Mouse (Mus musculus) intestine, embryonic 15.5 days (tissue): ENCODE results near the gene Trat1. TPM values are rescaled to one million over a fixed set of nuclear protein-coding genes. Genes with fewer than 3 reads are reported as not detected.

Experiments
- ATAC-seq: fragments of 200-750 bp; cut with Nextera tagmentation; 2 replicates; pipeline ENCODE4 v1.8.0; 2017; ENCODE audit warnings: moderate TSS enrichment, moderate library complexity
- H3K27ac ChIP-seq: fragments of 300-500 bp; sonication (generic); 2 replicates; pipeline ENCODE4 v1.5.1; 2015; ENCODE audit warnings: mild to moderate bottlenecking, inconsistent platforms
- H3K27me3 ChIP-seq: fragments of 300-500 bp; sonication (generic); replicated peaks from 2 replicates; pipeline ENCODE4 v1.6.1; 2015; ENCODE audit warnings: inconsistent platforms
- H3K36me3 ChIP-seq: fragments of 300-500 bp; sonication (generic); 2 replicates; pipeline ENCODE4 v1.6.1; 2015; ENCODE audit warnings: inconsistent platforms
- H3K4me1 ChIP-seq: fragments of 300-500 bp; sonication (generic); replicated peaks from 2 replicates; pipeline ENCODE4 v1.6.1; 2015; ENCODE audit warnings: inconsistent platforms
- H3K4me2 ChIP-seq: fragments of 300-500 bp; sonication (generic); replicated peaks from 2 replicates; pipeline ENCODE4 v1.6.1; 2015; ENCODE audit warnings: mild to moderate bottlenecking, inconsistent platforms
- H3K4me3 ChIP-seq: fragments of 300-500 bp; sonication (generic); replicated peaks from 2 replicates; pipeline ENCODE4 v1.5.1; 2015; ENCODE audit warnings: inconsistent platforms
- H3K9ac ChIP-seq: fragments of 300-500 bp; sonication (generic); 2 replicates; pipeline ENCODE4 v1.6.1; 2015; ENCODE audit warnings: inconsistent platforms
- H3K9me3 ChIP-seq: fragments of 300-500 bp; sonication (generic); 2 replicates; pipeline ENCODE4 v1.6.1; 2016; ENCODE audit warnings: inconsistent platforms
- WGBS: fragments of 180-500 bp; shearing (Covaris S2); methylation state at CpG from one replicate; pipeline ENCODE4 v1.1.7; 2015; 5-methylcytosine and 5-hydroxymethylcytosine counted together
- polyA plus RNA-seq: library from polyadenylated mRNA; unstranded; fragments of >200 nt; fragmentation: Nextera tagmentation; extraction: Ambion mirVana; gene quantifications from 2 replicates; pipeline ENCODE4 v1.2.1, GENCODE M21; 2015

Trat1 gene
- polyA plus RNA-seq = 0.08 TPM in 1 of 2 replicates, not detected in the other

DNA sequence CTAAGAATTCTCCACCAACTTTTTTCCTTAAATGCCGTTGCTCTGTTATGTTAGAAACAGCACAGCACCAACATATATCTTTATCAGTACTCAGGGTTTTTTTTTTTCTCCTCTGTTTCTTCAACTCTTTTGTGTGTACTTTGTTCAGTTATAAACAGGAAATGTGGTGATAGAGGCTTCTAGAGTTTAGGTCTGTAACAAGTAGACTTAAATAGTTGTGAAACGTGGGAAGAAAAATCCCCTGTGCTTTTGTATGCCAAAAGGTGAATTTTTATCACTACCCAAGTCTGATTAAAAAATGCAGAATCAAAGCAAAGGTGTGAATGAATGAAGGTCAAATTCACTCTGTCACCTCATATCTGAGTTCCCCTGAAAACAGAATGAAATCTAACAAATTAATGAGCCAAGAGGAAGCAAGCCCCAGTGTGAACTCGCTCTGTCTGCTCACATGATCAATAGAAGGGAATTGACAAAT lies at the start of gene Trat1:
TSS of gene Trat1 (minus strand) at position 51 of the 475 bp plus-strand sequence.
- Histone ChIP-seq H3K9ac (no peak within 1 kb of the TSS), H3K36me3 (no peaks in the 10 kb centered on the region), H3K27me3 (no peaks in the 10 kb centered on the region), H3K9me3 (no peaks in the 10 kb centered on the region), H3K4me1 (no peaks in the 10 kb centered on the region), H3K4me3 (no peak within 1 kb of the TSS), H3K27ac (no peak within 1 kb of the TSS), H3K4me2 (no peak within 1 kb of the TSS)
- WGBS = 61% methylated on average over 3 of the region's 3 CpGs
- no peak for ATAC-seq

DNA sequence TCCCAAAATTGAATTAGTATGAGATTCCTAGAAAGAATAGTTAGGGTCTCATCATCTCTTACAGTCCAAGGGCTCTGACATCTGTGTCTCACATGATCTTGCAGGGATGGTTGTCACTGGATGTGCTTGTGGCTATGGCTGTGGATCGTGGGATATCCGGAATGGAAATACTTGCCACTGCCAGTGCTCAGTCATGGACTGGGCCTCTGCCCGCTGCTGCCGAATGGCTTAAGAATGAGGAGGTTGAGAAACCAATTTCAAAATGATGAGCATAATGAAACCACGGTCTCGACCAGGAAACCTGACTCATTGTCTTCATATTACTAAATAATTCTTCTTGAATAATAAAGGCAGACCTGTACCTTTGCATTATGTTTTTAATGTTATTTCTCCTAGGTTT lies 46.7 kb upstream of the Trat1 start:
- no peak overlapping the region for H3K27ac ChIP-seq
- ATAC-seq = no peak
- no peak overlapping the region for H3K4me3 ChIP-seq
- no peaks in the 10 kb centered on the region for H3K4me1 ChIP-seq
- WGBS = 93% methylated on average over 6 of the region's 6 CpGs
- H3K9me3 ChIP-seq = no peaks in the 10 kb centered on the region
- H3K36me3 ChIP-seq = no peaks in the 10 kb centered on the region
- no peak overlapping the region for H3K9ac ChIP-seq
- no peaks in the 10 kb centered on the region for H3K27me3 ChIP-seq
- no peak overlapping the region for H3K4me2 ChIP-seq

DNA sequence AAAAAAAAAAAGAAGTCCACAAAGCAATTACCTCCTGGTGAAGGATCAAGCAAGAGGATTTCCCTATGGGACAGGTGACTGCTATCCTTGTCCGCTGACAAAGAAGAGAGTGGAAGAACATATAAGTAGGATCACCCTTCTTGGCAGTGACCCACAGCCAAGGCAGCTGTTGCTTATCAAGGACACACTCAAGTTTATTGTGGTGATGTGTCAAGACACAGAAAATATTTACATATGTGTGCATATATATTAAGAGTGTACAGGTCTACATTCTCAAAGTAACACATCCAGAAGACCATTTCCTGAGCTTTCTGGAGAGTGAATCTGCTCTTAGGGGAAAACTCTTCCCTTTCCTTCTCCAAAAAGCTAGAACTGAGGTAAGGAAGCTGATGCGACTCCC lies 44.9 kb upstream of the Trat1 start, which contains the start of gene Retnlb:
TSS of gene Retnlb (plus strand) at position 162 of the 400 bp plus-strand sequence.
- Histone ChIP-seq H3K27me3 (no peaks in the 10 kb centered on the region), H3K4me2 (no peak within 1 kb of the TSS), H3K9me3 (no peaks in the 10 kb centered on the region), H3K9ac (no peak within 1 kb of the TSS), H3K27ac (no peak within 1 kb of the TSS), H3K4me1 (no peaks in the 10 kb centered on the region), H3K36me3 (no peaks in the 10 kb centered on the region), H3K4me3 (no peak within 1 kb of the TSS)
- ATAC-seq = no peak
- WGBS = 96% methylated on average over 2 of the region's 2 CpGs

DNA sequence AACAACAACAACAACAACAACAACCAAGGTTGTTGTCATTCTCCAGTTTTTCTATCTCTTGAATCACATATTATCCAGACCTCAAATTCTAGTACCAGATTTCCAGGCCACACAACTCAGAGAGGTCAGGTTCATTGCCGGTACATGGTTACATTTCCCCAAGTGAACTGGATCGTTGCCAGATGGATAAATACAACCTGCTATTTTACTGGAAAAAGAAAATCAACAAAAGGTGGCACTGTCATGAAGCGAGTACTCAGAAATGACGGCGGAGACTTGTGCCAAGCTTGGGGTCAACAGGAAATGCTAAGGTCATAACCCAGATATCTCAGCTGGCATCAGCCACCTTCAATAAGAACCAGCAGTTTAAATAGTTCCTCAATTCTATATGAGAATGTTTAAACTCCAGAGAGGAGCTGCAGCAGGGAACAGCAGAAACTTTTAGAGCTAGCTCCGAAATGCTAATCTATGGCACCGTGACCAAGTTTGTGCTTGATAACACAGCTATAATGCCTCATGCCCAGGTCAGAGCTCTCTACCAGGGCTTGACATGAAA lies 40.1 kb upstream of the Trat1 start:
- no peaks in the 10 kb centered on the region for H3K27me3 ChIP-seq
- H3K9ac ChIP-seq = no peak overlapping the region
- H3K27ac ChIP-seq = no peak overlapping the region
- no peaks in the 10 kb centered on the region for H3K4me1 ChIP-seq
- no peak overlapping the region for H3K4me3 ChIP-seq
- 48% methylated on average over 7 of the region's 7 CpGs for WGBS
- H3K9me3 ChIP-seq = no peaks in the 10 kb centered on the region
- no peaks in the 10 kb centered on the region for H3K36me3 ChIP-seq
- ATAC-seq = peak; percentile 31; the same call in 1 of the 2 replicates
- H3K4me2 ChIP-seq = no peak overlapping the region

DNA sequence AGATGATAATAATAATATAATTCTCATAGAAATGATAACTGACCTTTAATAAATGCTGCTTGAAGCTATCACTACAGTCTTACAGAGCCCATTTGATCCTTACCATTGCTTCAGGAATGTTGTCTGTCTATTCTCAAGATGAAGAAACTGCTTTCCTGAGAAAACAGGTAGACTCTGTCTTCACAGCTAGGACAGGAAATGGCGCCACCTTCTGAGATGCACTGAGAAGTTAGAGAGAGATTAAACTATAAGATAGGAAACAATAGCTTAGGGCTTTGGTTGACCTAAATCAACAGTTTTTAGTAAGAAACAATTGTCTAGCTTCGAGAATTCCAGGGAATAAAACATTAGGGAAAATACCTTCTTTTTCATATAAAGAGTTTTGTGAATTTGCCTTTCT lies 37.6 kb upstream of the Trat1 start:
- H3K9me3 ChIP-seq = no peaks in the 10 kb centered on the region
- no peak overlapping the region for H3K9ac ChIP-seq
- no peaks in the 10 kb centered on the region for H3K4me1 ChIP-seq
- H3K27me3 ChIP-seq = no peaks in the 10 kb centered on the region
- no peak for ATAC-seq
- H3K4me2 ChIP-seq = no peak overlapping the region
- no peaks in the 10 kb centered on the region for H3K36me3 ChIP-seq
- H3K27ac ChIP-seq = no peak overlapping the region
- WGBS = 60% methylated on average over 2 of the region's 2 CpGs
- no peak overlapping the region for H3K4me3 ChIP-seq

DNA sequence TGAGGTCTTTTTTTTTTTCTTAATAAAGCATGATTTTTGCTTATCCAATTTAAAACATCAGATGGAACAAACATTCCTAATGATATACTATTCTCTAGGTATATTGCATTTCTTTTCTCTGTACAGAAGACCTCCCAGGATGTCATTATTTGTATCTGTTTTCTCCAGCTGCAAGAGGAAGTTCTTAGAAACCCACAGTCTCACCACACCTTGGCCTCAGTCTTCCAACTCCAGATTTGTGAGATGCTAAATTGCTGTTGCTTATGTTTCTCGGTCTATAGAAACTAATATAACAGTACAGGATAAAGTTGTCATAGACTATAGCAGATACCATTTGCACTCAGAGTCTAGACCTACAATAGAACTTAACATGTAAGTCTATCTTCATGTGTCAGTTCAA lies 34.7 kb upstream of the Trat1 start:
- Histone ChIP-seq H3K9me3 (no peaks in the 10 kb centered on the region), H3K9ac (no peak overlapping the region), H3K36me3 (no peaks in the 10 kb centered on the region), H3K4me1 (no peaks in the 10 kb centered on the region), H3K4me2 (no peak overlapping the region), H3K27me3 (no peaks in the 10 kb centered on the region), H3K4me3 (no peak overlapping the region), H3K27ac (no peak overlapping the region)
- no peak for ATAC-seq
- WGBS = 90% methylated on average over 1 of the region's 1 CpGs

DNA sequence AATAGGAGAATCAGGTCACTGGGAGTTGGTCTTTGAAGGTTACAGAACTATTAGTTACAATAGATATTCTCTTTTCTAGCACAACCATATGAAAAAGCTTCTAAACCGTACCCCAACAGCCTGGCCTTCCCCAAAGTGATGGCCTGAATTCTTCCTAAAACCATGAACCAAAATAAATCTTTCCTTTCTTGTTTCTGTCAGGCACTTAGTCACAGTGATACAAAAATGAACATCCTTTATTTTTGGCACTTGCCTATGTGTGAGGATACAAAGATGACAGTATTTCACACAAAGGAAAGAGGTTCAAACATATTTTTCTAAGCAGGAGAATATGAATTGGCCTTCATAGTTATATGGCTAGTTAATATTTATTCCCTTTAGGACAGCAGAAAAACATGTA lies 33.6 kb upstream of the Trat1 start:
- Histone ChIP-seq H3K9me3 (no peaks in the 10 kb centered on the region), H3K4me3 (no peak overlapping the region), H3K27ac (no peak overlapping the region), H3K27me3 (no peaks in the 10 kb centered on the region), H3K4me1 (no peaks in the 10 kb centered on the region), H3K36me3 (no peaks in the 10 kb centered on the region), H3K4me2 (no peak overlapping the region), H3K9ac (no peak overlapping the region)
- WGBS = 90% methylated on average over 1 of the region's 1 CpGs
- ATAC-seq = no peak

DNA sequence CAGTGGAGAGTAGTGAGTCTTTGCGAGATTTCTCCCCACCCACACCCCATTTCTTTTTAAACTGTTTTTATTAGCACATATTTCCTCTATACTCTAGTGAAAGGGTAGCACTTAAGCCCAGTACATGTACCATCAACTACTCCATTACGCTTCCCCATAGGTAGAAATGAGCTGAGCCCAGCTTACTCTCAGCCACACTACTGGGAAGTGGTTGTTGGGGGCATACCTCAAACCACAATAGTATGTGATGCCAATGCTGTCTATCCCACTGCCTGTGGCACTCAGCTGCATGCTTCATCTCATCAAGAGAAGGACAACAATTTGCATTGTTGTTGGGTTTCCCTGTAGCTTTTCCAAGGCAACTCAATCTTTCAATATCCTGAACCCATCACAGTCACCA lies 29.1 kb upstream of the Trat1 start:
- Histone ChIP-seq H3K36me3 (no peaks in the 10 kb centered on the region), H3K4me3 (no peak overlapping the region), H3K27me3 (no peaks in the 10 kb centered on the region), H3K4me2 (no peak overlapping the region), H3K9ac (no peak overlapping the region), H3K4me1 (no peaks in the 10 kb centered on the region), H3K9me3 (no peaks in the 10 kb centered on the region), H3K27ac (no peak overlapping the region)
- 91% methylated on average over 2 of the region's 2 CpGs for WGBS
- no peak for ATAC-seq

DNA sequence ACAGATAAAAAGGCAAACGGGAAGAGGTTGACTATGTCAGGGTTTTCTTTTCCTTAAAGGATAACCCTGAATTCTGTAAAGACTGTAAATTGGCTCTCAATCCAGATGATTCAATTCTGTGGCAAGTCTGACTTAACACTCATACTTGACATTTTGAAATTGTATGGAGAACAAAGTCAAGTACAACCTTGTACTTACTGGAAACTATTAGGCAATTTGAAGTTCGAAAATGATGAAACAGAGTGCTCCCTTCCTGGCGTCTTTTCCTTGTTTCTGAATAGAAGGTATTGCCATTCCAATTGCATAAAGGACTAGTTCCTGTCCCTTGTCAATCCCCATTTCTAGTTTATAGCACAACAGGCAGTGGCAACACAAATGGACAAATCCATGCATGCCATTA lies 27.6 kb upstream of the Trat1 start:
- Histone ChIP-seq H3K9ac (no peak overlapping the region), H3K4me3 (no peak overlapping the region), H3K9me3 (no peaks in the 10 kb centered on the region), H3K4me1 (no peaks in the 10 kb centered on the region), H3K4me2 (no peak overlapping the region), H3K27ac (no peak overlapping the region), H3K27me3 (no peaks in the 10 kb centered on the region), H3K36me3 (no peaks in the 10 kb centered on the region)
- no peak for ATAC-seq
- 90% methylated on average over 3 of the region's 3 CpGs for WGBS

DNA sequence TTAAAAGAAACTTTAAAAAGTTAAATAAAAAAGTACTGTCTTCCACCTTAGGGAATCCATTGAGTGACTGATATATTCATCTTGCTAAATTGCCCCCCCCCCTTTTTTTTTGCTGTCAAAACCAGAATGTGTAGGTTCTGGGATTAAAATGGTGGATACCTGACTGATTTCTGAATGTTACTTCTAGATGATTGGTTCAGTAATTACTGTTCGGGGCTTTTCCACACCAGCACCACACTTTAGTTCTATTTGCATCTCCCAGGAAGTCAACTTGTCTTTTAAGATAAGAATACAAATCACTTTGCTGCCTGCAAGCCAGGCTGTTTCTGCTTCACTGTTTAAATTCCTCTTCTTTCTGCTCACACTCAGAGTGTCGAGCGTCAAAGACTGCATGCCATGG lies 26.5 kb upstream of the Trat1 start:
- WGBS = 37% methylated on average over 3 of the region's 3 CpGs
- Histone ChIP-seq H3K27ac (no peak overlapping the region), H3K4me2 (no peak overlapping the region), H3K27me3 (no peaks in the 10 kb centered on the region), H3K9me3 (no peaks in the 10 kb centered on the region), H3K36me3 (no peaks in the 10 kb centered on the region), H3K4me1 (no peaks in the 10 kb centered on the region), H3K4me3 (no peak overlapping the region), H3K9ac (no peak overlapping the region)
- no peak for ATAC-seq

DNA sequence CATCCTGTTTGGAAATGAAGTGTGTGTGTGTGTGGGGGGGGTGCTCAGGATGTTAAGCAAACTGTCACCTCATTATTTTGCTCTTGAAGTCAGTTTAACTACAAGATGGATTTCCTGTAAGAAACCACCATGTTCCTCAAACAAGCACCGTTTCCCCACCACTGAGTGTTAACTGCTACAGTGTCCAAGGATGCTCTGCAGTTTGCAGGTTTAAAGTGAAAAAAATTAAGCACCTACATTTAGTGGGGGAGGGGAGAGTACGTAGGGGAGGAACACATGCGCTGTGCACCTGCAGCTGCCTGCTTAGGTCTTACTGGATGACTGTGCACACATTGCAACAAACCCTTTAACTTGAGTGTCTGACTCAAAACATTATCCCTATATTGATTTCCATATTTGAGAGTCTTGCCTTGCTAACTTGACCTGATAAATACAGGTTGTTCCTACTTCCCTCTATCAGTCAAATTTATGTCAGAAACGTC lies 16.9 kb upstream of the Trat1 start:
- no peaks in the 10 kb centered on the region for H3K36me3 ChIP-seq
- H3K27me3 ChIP-seq = no peaks in the 10 kb centered on the region
- H3K4me1 ChIP-seq = no peaks in the 10 kb centered on the region
- H3K9ac ChIP-seq = no peak overlapping the region
- no peak for ATAC-seq
- H3K9me3 ChIP-seq = no peaks in the 10 kb centered on the region
- H3K27ac ChIP-seq = no peak overlapping the region
- 64% methylated on average over 4 of the region's 4 CpGs for WGBS
- H3K4me3 ChIP-seq = no peak overlapping the region
- H3K4me2 ChIP-seq = no peak overlapping the region

DNA sequence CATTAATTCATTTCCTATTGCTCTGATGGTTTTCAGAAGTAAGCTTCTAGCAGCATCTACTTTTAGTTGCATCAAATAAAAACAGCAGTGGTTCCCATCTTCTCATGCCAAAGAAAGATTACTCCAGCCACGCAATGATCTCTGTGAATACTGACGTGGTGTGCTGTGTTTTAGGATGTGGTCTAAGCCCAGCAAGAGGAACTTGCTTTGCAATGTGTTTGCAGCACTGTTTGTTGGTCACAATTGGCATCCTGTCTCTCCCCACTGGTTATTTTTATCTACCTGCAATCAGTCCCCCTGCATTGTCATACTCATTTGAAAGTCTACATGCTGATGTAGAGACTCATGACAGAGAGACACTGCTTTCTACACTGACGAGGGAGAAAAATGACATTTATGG lies 14.4 kb upstream of the Trat1 start:
- no peak overlapping the region for H3K4me2 ChIP-seq
- H3K36me3 ChIP-seq = no peaks in the 10 kb centered on the region
- no peak overlapping the region for H3K9ac ChIP-seq
- H3K4me3 ChIP-seq = no peak overlapping the region
- no peak overlapping the region for H3K27ac ChIP-seq
- no peaks in the 10 kb centered on the region for H3K27me3 ChIP-seq
- 70% methylated on average over 3 of the region's 3 CpGs for WGBS
- no peak for ATAC-seq
- H3K4me1 ChIP-seq = no peaks in the 10 kb centered on the region
- no peaks in the 10 kb centered on the region for H3K9me3 ChIP-seq

DNA sequence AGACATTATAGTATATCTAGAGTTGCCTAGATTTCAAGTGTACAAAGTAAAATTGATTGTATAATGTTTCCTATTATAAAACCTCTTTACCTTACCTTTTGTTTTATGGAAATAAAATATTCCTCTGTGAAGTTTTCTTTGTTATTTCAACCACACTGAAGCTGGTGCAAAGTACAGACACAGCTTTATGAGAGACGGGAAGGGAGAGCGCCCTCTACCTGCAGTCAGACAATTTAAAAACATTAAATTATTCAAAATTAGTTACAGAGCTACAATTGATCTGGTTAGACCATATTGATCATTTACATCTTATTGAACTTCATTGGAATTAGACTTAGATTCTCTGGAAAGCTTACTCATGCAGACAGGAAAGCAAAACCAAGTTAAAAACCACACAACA lies 5.4 kb upstream of the Trat1 start:
- Histone ChIP-seq H3K4me2 (no peak overlapping the region), H3K4me3 (no peak overlapping the region), H3K27me3 (no peaks in the 10 kb centered on the region), H3K9me3 (no peaks in the 10 kb centered on the region), H3K4me1 (no peaks in the 10 kb centered on the region), H3K27ac (no peak overlapping the region), H3K36me3 (no peaks in the 10 kb centered on the region), H3K9ac (no peak overlapping the region)
- no peak for ATAC-seq
- 61% methylated on average over 2 of the region's 2 CpGs for WGBS
